Mouse (Mus musculus): Measurements from ENCODE around the gene 1700010I14Rik. TPM values are rescaled to one million over a fixed set of nuclear protein-coding genes. Genes with fewer than 3 reads are reported as not detected.
A peak's percentile ranks its signal among the peaks of the same experiment; 100 is the strongest.

1700010I14Rik gene
- total RNA-seq (2015; ENCODE audit: low replicate concordance) (not detected in 2 replicates), total RNA-seq (2017; ENCODE audit: low replicate concordance) (1.1 and 1.3 TPM in 2 replicates)

GRCm38 (mm10) chr17:8988119-8988807, at the start of gene 1700010I14Rik:
Gene 1700010I14Rik (plus strand): TSS chr17:8988333.
- ATAC-seq (replicated peaks; ENCODE audit: low FRiP score, poor library complexity, severe bottlenecking), result 0 out of 2 replicates have a peak, but pooled peaks have one; percentile 49

DNA sequence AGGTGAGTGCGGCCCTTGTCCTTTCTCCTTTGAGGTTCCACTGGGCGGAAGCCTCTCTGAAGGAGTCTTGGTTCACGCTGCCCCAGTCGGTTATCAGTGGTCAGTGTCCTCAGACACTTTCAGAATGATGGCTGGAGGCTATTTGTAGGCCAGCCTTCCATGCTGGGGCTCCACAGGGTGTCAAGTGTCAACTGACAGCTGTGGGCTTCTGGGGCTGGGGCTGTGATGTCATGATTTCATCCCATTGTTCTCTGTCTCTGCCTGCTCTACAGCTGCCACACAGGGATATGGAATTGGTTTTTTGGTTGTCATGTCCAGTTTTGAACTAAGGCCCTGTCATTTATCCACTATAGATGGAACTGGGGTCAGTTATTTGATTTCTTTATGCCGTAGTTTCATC, 36.5 kb upstream of the 1700010I14Rik start:
- ATAC-seq (replicated peaks; ENCODE audit: low FRiP score, poor library complexity, severe bottlenecking), result no peak

- no peak for ATAC-seq (replicated peaks; ENCODE audit: low FRiP score, poor library complexity, severe bottlenecking)
Observed at GRCm38 (mm10) chr17:8952951-8953350, 35.2 kb upstream of the 1700010I14Rik start.

- no peak for ATAC-seq (replicated peaks; ENCODE audit: low FRiP score, poor library complexity, severe bottlenecking)
Observed at GRCm38 (mm10) chr17:8958125-8958524, 30.0 kb upstream of the 1700010I14Rik start.

DNA sequence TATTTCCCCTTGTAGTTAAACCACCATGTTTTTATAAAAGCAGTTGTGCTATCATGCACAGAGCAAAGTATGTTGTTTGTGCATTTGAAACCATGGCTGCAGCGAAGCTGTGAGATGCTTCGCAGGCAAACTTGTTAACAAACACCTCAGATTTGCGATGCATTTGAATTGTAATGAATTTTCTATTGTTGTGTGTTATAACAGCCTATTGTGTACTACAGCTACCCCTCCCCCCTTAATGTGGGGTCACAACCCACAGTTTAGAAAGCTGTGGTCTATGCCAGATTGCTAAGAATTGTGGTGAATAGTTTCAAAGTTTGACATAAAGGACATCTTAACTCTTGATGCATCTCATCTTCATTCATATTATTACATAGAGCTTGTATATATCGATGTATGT, 27.7 kb upstream of the 1700010I14Rik start:
- ATAC-seq (replicated peaks; ENCODE audit: low FRiP score, poor library complexity, severe bottlenecking), result no peak

DNA sequence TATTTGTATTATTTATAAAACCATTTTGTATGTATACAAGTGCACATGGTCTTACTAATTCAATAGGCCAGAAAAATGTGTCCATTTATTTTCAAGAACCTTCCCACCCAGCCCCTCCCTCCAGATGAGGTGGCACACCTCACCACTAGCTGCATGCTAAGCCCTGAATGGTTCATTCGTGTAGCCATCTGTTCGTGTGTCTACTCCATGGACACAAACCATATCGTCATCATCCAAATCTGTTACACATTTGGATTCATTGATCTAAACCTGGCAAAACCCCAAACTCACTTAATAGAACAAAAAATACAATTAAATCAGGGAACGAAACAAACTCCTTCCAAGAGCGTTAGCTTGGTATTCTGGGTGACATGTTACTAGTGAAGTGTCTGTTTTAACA, 27.0 kb upstream of the 1700010I14Rik start:
- no peak for ATAC-seq (replicated peaks; ENCODE audit: low FRiP score, poor library complexity, severe bottlenecking)

GRCm38 (mm10) chr17:8961644-8962043, 26.5 kb upstream of the 1700010I14Rik start:
- no peak for ATAC-seq (replicated peaks; ENCODE audit: low FRiP score, poor library complexity, severe bottlenecking)

DNA sequence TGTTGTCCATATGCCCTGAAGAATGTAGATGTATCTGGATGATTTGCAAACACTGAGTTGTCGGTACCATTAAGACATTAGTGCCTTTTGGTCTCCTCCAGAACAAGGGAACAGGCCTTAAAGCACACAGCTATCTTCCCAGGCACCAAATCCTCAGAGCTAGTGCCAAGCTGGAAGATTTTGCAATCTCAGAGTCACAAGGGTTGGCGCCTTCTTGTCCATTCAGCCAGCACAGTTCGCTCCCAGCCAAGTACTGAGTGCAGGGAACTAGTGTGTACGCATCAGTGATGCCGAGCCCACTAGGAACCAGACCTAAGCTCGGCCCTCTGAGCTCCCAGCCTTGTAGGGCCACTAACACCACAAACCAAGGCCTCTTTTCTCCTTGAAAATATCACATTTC, 23.0 kb upstream of the 1700010I14Rik start:
- ATAC-seq (replicated peaks; ENCODE audit: low FRiP score, poor library complexity, severe bottlenecking), result no peak

DNA sequence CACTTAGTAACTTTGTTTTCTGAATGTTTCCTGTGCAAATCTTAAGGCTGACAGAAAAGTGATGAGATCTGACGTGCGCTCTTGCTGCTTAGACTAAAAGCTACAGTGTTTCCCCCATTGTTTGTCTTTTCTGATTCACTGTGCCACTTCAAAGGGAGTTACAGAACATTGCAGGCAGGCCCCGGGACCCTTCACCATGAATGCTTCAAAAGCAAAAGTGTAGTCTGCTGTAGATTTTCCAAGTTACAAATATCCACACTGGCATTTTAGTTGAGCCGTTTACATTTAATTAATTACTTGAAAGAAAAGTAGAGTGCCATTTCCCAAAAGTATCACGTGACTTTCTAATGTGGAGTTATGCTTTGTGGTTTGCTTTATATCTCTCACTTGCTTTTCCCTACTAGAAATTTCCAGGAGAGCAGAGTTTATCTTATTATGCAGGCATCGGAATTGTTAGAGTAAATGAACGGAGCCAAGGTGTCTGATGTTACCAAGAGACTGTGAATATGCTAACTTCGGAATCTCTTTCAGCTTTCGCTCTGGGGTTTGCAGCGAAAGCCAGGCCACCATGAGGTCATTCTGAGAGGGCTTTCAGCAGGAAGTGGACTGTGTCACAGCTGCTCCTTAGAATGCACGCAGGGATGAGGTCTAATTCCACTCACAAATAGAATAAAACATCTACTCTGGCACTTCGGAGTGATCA, 15.8 kb upstream of the 1700010I14Rik start:
- no peak for ATAC-seq (replicated peaks; ENCODE audit: low FRiP score, poor library complexity, severe bottlenecking)

DNA sequence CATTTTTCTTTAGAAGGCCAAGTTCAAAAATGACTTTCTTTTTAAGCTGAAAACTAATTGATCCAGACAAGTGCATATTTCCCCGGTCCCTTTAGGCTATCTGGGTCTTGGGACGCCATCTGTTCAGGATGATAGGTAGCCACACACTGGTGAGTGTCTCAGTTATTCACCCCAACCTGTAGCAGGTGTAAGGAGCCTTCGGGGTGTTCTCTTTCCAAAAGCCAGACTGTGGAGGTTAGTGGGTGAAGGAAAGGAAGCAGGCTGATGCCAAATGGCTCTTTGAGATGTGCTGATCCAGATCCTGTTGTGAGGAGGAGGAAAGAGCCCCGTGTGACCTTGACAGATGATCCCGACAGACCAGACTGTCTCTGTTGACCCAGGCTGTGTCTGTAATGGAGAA, 14.8 kb upstream of the 1700010I14Rik start:
- ATAC-seq (replicated peaks; ENCODE audit: low FRiP score, poor library complexity, severe bottlenecking), result no peak

GRCm38 (mm10) chr17:8974423-8974822, 13.7 kb upstream of the 1700010I14Rik start:
- ATAC-seq (replicated peaks; ENCODE audit: low FRiP score, poor library complexity, severe bottlenecking), result no peak

DNA sequence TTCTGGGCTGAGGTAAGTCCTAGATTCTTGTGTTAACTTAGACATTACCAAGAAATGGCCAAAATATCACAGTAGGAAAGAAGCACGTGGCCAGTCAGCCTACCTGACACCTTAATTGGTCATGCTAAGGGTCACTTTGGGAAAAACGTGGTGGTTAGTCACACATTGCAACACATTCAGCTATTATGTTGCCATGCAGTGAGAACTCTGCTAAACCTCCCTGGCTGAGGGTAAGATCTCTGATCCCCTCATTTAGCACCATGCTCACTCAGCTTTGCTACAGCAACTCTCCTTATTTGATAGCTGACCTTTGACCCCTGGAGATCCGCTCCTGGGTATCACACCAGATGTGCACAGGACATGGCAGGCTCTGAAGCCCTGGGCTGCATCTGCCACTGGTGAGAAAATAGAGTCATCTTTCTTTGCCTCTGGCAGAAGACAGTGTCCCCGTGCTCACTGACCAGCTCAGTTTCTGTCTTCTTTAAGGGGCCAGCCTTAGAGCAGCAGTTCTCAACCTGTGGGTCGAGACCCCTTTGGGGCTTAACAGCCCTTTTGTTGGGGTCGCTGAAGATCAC, 13.2 kb upstream of the 1700010I14Rik start:
- no peak for ATAC-seq (replicated peaks; ENCODE audit: low FRiP score, poor library complexity, severe bottlenecking)

DNA sequence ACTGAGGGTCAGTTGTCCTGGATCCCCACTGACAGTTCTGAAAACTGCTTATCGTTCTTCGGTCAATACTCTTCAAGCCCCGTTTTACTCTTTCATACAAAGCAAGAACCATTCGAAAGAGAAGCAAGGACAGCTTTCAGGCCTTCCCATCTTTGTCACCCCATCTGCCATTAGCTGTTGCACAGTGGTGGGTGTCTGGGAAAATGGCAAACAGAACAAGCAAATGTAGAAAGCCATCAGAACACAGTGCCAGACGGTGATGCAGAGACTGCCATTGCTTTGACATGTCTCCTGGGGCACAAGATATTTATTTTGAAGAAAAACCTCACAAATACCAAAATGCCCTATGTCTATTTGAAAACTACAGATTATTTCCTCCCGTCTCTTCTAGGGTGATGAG, 11.4 kb upstream of the 1700010I14Rik start:
- ATAC-seq (replicated peaks; ENCODE audit: low FRiP score, poor library complexity, severe bottlenecking), result no peak

DNA sequence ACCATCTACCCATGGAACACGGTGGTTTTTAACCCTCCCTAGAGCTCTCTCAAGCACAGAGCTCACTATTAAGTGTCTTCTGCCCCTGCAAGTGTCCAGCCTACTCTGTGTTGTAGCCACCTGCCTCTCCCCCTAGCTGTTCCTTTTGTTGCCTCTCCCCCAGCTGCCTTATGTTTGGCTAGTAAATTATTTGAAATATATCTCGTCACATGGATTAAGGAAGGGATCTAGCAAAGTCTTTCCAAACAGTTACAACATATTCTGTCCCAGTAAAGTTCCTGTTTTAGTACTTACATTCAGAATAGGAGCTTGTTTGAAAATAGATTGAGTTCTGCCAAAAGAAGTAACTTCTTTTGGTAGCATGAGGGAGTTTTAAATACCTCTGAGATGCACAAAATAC, 10.9 kb upstream of the 1700010I14Rik start:
- no peak; the same call in 1 of the 2 replicates for ATAC-seq (replicated peaks; ENCODE audit: low FRiP score, poor library complexity, severe bottlenecking)

GRCm38 (mm10) chr17:8983576-8983975, 4.6 kb upstream of the 1700010I14Rik start:
- no peak for ATAC-seq (replicated peaks; ENCODE audit: low FRiP score, poor library complexity, severe bottlenecking)

DNA sequence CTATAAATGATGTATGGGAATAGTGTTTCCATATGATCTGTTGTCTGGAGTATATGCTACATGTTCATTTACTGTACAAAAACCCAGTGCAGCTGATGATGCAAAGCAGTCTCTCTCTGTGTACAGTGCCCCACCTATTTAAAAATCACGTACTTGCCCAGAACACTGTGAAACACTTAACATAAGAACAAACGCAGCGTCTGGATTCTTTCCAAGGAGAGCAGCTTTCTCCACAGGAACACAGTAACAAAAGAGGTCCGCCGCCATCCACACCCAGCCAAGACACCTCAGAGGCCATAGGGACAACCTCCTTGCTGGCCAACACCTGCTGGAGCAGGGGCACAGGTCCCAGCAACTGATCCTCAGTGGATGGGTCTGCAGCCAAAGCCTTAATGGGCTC, 2.4 kb upstream of the 1700010I14Rik start:
- no peak for ATAC-seq (replicated peaks; ENCODE audit: low FRiP score, poor library complexity, severe bottlenecking)

GRCm38 (mm10) chr17:8986551-8986950, 1.6 kb upstream of the 1700010I14Rik start:
- ATAC-seq (replicated peaks; ENCODE audit: low FRiP score, poor library complexity, severe bottlenecking), result no peak

DNA sequence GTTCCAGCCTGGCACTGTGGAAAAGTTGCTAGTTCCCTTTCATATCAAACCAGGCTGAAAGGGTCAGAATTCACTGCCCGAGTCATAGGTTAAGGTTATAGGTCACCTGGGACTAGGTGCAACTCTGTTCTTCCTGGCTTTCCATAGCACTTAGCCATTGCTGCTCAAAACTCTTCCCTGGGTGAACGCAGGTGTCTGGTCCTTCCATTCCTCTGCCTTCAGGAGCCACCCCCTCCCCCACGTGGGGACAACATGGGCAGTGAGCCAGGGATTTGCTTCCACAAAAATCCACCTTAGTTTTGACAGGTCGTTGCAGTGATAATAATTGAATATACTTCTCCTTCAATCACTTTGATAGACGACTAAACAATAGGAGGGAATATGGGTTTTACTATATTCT, 764 bp upstream of the 1700010I14Rik start:
- ATAC-seq (replicated peaks; ENCODE audit: low FRiP score, poor library complexity, severe bottlenecking), result no peak

GRCm38 (mm10) chr17:8991160-8991559, 3.0 kb downstream of the 1700010I14Rik start:
- ATAC-seq (replicated peaks; ENCODE audit: low FRiP score, poor library complexity, severe bottlenecking), result no peak

DNA sequence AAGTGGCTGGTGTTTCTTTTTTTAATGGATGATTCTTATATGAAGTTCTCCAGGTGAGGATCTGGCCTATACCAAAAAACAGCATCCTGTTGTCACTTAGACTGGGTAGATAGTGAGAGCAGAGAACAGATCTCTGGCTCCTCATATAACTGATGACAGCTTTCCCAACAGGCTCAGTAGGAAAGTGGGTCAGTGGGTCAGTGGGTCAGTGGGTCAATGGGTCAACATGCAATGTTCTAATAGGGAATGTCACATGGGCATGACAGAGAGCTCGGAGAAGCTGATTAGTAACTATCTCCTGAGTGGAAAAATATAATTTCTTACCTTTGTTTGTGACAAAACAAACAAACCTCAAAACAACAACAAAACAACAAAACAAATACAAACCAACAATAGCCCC, 7.2 kb downstream of the 1700010I14Rik start:
- no peak for ATAC-seq (replicated peaks; ENCODE audit: low FRiP score, poor library complexity, severe bottlenecking)

- no peak for ATAC-seq (replicated peaks; ENCODE audit: low FRiP score, poor library complexity, severe bottlenecking)
Observed at GRCm38 (mm10) chr17:9002438-9002837, 14.3 kb downstream of the 1700010I14Rik start.
